Mouse (Mus musculus): ENCODE measurements around the gene C1qtnf6. TPM values are rescaled to one million over a fixed set of nuclear protein-coding genes. Genes with fewer than 3 reads are reported as not detected.

C1qtnf6 gene
- polyA plus RNA-seq, 1 experiment from 2014 or later = 15.2 TPM

GRCm38 (mm10) chr15:78480991-78481390 is 50.2 kb downstream of the C1qtnf6 start:
- Histone ChIP-seq H3K9ac (replicated peaks; ENCODE audit: low read length) (no peak overlapping the region), H3K27ac (replicated peaks; ENCODE audit: low read depth, low read length) (no peak overlapping the region), H3K36me3 (replicated peaks; ENCODE audit: control insufficient read depth, insufficient read depth, low read depth, low read length) (no peaks in the 10 kb centered on the region), H3K4me1 (ENCODE audit: control insufficient read depth, insufficient read depth, low read length) (no peaks in the 10 kb centered on the region), H3K9me3 (replicated peaks; ENCODE audit: control insufficient read depth, low read length) (no peaks in the 10 kb centered on the region), H3K27me3 (ENCODE audit: control insufficient read depth, insufficient read depth, low read length) (no peaks in the 10 kb centered on the region), H3K4me2 (ENCODE audit: low read depth, low read length) (no peak overlapping the region), H3K4me3 (ENCODE audit: low read depth, low read length) (no peak overlapping the region)
- DNase-seq (ENCODE audit: low spot score) = no peak
- WGBS = 58% methylated on average over 2 of the region's 2 CpGs
- no peak for ATAC-seq (replicated peaks; ENCODE audit: insufficient number of reproducible peaks, low FRiP score, low TSS enrichment, low read depth)

GRCm38 (mm10) chr15:78480111-78480510 is 51.1 kb downstream of the C1qtnf6 start:
- H3K9ac ChIP-seq (replicated peaks; ENCODE audit: low read length) = no peak overlapping the region
- WGBS = 75% methylated on average over 7 of the region's 7 CpGs
- H3K36me3 ChIP-seq (replicated peaks; ENCODE audit: control insufficient read depth, insufficient read depth, low read depth, low read length) = no peaks in the 10 kb centered on the region
- H3K9me3 ChIP-seq (replicated peaks; ENCODE audit: control insufficient read depth, low read length) = no peaks in the 10 kb centered on the region
- no peak overlapping the region for H3K4me3 ChIP-seq (ENCODE audit: low read depth, low read length)
- ATAC-seq (replicated peaks; ENCODE audit: insufficient number of reproducible peaks, low FRiP score, low TSS enrichment, low read depth) (no peak), DNase-seq (ENCODE audit: low spot score) (no peak)
- H3K4me2 ChIP-seq (ENCODE audit: low read depth, low read length) = no peak overlapping the region
- no peak overlapping the region for H3K27ac ChIP-seq (replicated peaks; ENCODE audit: low read depth, low read length)
- no peaks in the 10 kb centered on the region for H3K4me1 ChIP-seq (ENCODE audit: control insufficient read depth, insufficient read depth, low read length)
- no peaks in the 10 kb centered on the region for H3K27me3 ChIP-seq (ENCODE audit: control insufficient read depth, insufficient read depth, low read length)

- 86% methylated on average over 5 of the region's 5 CpGs for WGBS
- no peaks in the 10 kb centered on the region for H3K27me3 ChIP-seq (ENCODE audit: control insufficient read depth, insufficient read depth, low read length)
- no peak overlapping the region for H3K4me3 ChIP-seq (ENCODE audit: low read depth, low read length)
- no peaks in the 10 kb centered on the region for H3K36me3 ChIP-seq (replicated peaks; ENCODE audit: control insufficient read depth, insufficient read depth, low read depth, low read length)
- H3K9me3 ChIP-seq (replicated peaks; ENCODE audit: control insufficient read depth, low read length) = no peaks in the 10 kb centered on the region
- no peak overlapping the region for H3K4me2 ChIP-seq (ENCODE audit: low read depth, low read length)
- ATAC-seq (replicated peaks; ENCODE audit: insufficient number of reproducible peaks, low FRiP score, low TSS enrichment, low read depth) (no peak), DNase-seq (ENCODE audit: low spot score) (no peak)
- H3K27ac ChIP-seq (replicated peaks; ENCODE audit: low read depth, low read length) = no peak overlapping the region
- H3K9ac ChIP-seq (replicated peaks; ENCODE audit: low read length) = no peak overlapping the region
- H3K4me1 ChIP-seq (ENCODE audit: control insufficient read depth, insufficient read depth, low read length) = no peaks in the 10 kb centered on the region
Measured at GRCm38 (mm10) chr15:78479470-78479869, 51.7 kb downstream of the C1qtnf6 start.

- Histone ChIP-seq H3K4me1 (ENCODE audit: control insufficient read depth, insufficient read depth, low read length) (no peaks in the 10 kb centered on the region), H3K36me3 (replicated peaks; ENCODE audit: control insufficient read depth, insufficient read depth, low read depth, low read length) (no peaks in the 10 kb centered on the region), H3K27ac (replicated peaks; ENCODE audit: low read depth, low read length) (no peak overlapping the region), H3K9ac (replicated peaks; ENCODE audit: low read length) (no peak overlapping the region), H3K4me3 (ENCODE audit: low read depth, low read length) (no peak overlapping the region), H3K9me3 (replicated peaks; ENCODE audit: control insufficient read depth, low read length) (no peaks in the 10 kb centered on the region), H3K27me3 (ENCODE audit: control insufficient read depth, insufficient read depth, low read length) (no peaks in the 10 kb centered on the region), H3K4me2 (ENCODE audit: low read depth, low read length) (no peak overlapping the region)
- no peak for ATAC-seq (replicated peaks; ENCODE audit: insufficient number of reproducible peaks, low FRiP score, low TSS enrichment, low read depth)
- DNase-seq (ENCODE audit: low spot score) = no peak
- 87% methylated on average over 4 of the region's 4 CpGs for WGBS
Measured at GRCm38 (mm10) chr15:78478073-78478472, 53.1 kb downstream of the C1qtnf6 start.

- H3K27me3 ChIP-seq (ENCODE audit: control insufficient read depth, insufficient read depth, low read length) = no peaks in the 10 kb centered on the region
- H3K27ac ChIP-seq (replicated peaks; ENCODE audit: low read depth, low read length) = no peak overlapping the region
- ATAC-seq (replicated peaks; ENCODE audit: insufficient number of reproducible peaks, low FRiP score, low TSS enrichment, low read depth) (no peak), DNase-seq (ENCODE audit: low spot score) (no peak)
- WGBS = 100% methylated on average over 1 of the region's 1 CpGs
- no peak overlapping the region for H3K4me2 ChIP-seq (ENCODE audit: low read depth, low read length)
- H3K4me3 ChIP-seq (ENCODE audit: low read depth, low read length) = no peak overlapping the region
- H3K9me3 ChIP-seq (replicated peaks; ENCODE audit: control insufficient read depth, low read length) = no peaks in the 10 kb centered on the region
- no peak overlapping the region for H3K9ac ChIP-seq (replicated peaks; ENCODE audit: low read length)
- H3K36me3 ChIP-seq (replicated peaks; ENCODE audit: control insufficient read depth, insufficient read depth, low read depth, low read length) = no peaks in the 10 kb centered on the region
- H3K4me1 ChIP-seq (ENCODE audit: control insufficient read depth, insufficient read depth, low read length) = no peaks in the 10 kb centered on the region
Measured at GRCm38 (mm10) chr15:78476878-78477277, 54.3 kb downstream of the C1qtnf6 start.

GRCm38 (mm10) chr15:78475604-78476031 is 55.6 kb downstream of the C1qtnf6 start:
- Histone ChIP-seq H3K4me3 (ENCODE audit: low read depth, low read length) (no peak overlapping the region), H3K4me1 (ENCODE audit: control insufficient read depth, insufficient read depth, low read length) (no peaks in the 10 kb centered on the region), H3K27me3 (ENCODE audit: control insufficient read depth, insufficient read depth, low read length) (no peaks in the 10 kb centered on the region), H3K36me3 (replicated peaks; ENCODE audit: control insufficient read depth, insufficient read depth, low read depth, low read length) (no peaks in the 10 kb centered on the region), H3K9me3 (replicated peaks; ENCODE audit: control insufficient read depth, low read length) (no peaks in the 10 kb centered on the region), H3K9ac (replicated peaks; ENCODE audit: low read length) (no peak overlapping the region), H3K27ac (replicated peaks; ENCODE audit: low read depth, low read length) (no peak overlapping the region), H3K4me2 (ENCODE audit: low read depth, low read length) (no peak overlapping the region)
- no peak for DNase-seq (ENCODE audit: low spot score)
- no peak for ATAC-seq (replicated peaks; ENCODE audit: insufficient number of reproducible peaks, low FRiP score, low TSS enrichment, low read depth)
- WGBS = 61% methylated on average over 3 of the region's 3 CpGs

GRCm38 (mm10) chr15:78473442-78473841 is 57.8 kb downstream of the C1qtnf6 start:
- Histone ChIP-seq H3K27me3 (ENCODE audit: control insufficient read depth, insufficient read depth, low read length) (no peaks in the 10 kb centered on the region), H3K4me1 (ENCODE audit: control insufficient read depth, insufficient read depth, low read length) (no peaks in the 10 kb centered on the region), H3K4me2 (ENCODE audit: low read depth, low read length) (no peak overlapping the region), H3K27ac (replicated peaks; ENCODE audit: low read depth, low read length) (no peak overlapping the region), H3K9me3 (replicated peaks; ENCODE audit: control insufficient read depth, low read length) (no peaks in the 10 kb centered on the region), H3K9ac (replicated peaks; ENCODE audit: low read length) (no peak overlapping the region), H3K36me3 (replicated peaks; ENCODE audit: control insufficient read depth, insufficient read depth, low read depth, low read length) (no peaks in the 10 kb centered on the region), H3K4me3 (ENCODE audit: low read depth, low read length) (no peak overlapping the region)
- ATAC-seq (replicated peaks; ENCODE audit: insufficient number of reproducible peaks, low FRiP score, low TSS enrichment, low read depth) (no peak), DNase-seq (ENCODE audit: low spot score) (no peak)
- 82% methylated on average over 6 of the region's 6 CpGs for WGBS

Measured in embryonic facial prominence, embryonic 11.5 days (tissue).